Mouse (Mus musculus): Measurements from ENCODE around the gene Iqgap2.

Gene Iqgap2

DNA sequence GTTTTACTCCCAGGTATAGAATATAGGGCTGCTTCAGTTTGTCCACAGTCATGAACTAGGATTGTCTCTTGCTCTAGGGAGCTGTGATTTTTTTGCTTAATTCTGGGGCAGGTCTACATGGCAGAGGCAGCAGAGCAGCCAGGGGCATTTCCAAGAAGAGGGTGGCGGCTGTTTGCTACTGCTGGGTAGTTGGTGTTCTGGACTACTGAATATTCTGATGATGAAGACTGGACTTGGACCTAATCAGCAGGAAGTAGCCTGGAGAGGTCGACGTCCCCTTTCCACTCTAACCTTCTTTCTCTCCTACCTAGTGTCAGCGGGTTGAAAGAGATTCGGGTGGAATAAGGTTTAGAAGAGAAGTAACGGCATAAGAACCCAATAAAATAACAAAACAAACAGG, 9.7 kb downstream of the Iqgap2 start:
- DNase-seq, result no peak

GRCm38 (mm10) chr13:95881427-95881826, 10.3 kb downstream of the Iqgap2 start:
- no peak for DNase-seq

GRCm38 (mm10) chr13:95880633-95881032, 11.1 kb downstream of the Iqgap2 start:
- DNase-seq, result no peak

GRCm38 (mm10) chr13:95871993-95872392, 19.7 kb downstream of the Iqgap2 start:
- no peak for DNase-seq

- no peak for DNase-seq
Observed at GRCm38 (mm10) chr13:95870626-95871025, 21.1 kb downstream of the Iqgap2 start.

DNA sequence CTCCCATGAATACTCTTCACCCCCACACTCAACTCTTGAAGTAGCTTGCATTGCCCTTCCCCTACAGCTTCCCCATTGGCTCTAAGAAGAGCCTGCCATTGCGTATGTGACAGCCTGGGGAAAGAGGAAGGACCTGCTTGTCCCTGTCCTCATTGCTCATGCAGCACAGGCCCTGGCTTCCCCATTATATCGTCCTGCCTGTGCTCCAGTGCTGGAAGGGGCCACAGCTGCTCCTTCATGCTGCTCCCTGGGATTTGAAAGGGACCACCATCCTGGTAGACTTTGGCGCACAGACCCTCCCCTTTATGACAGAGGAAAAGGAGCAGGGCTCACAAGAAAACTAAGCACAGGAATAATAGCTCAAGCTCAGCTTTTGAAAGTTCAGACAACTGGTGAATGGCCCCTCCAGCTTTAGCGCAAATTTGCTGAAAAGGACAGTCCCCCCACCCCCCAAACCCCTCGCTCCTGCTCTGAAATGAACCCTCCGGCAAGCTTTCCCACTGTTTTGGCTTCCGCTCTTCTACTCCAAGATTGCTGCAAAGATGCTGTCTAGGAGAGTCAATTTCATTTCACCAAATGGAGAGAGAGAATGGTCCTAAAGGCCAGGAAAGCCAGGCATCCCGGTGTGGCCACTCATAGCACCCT, 22.7 kb downstream of the Iqgap2 start:
- DNase-seq, result no peak

GRCm38 (mm10) chr13:95862201-95862600, 29.5 kb downstream of the Iqgap2 start:
- no peak for DNase-seq

- DNase-seq, result no peak
Observed at GRCm38 (mm10) chr13:95859271-95859670, 32.5 kb downstream of the Iqgap2 start.

- no peak for DNase-seq
Observed at GRCm38 (mm10) chr13:95858866-95859265, 32.9 kb downstream of the Iqgap2 start.

GRCm38 (mm10) chr13:95855537-95855936, 36.2 kb downstream of the Iqgap2 start:
- no peak for DNase-seq

DNA sequence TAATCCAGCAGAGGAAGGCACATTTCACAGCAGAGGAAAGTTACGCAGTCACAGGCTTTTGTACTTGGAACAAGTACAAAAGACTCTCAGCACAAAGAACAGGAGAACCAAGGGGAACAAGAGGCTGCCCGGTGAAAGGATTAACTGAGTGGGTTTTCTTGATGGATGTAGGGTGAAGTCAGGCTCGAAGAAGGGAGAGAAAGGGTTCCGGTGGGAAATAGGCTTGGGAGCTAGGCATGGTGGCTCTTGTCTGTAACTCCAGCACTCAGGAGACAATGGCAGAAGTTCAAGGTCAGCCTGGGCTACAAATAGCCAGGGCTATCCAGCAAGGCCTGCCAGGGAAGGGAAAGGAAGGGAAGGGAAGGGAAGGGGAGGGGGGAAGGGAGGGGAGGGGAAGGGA, 40.1 kb downstream of the Iqgap2 start:
- DNase-seq, result no peak

- no peak for DNase-seq
Observed at GRCm38 (mm10) chr13:95850451-95850850, 41.3 kb downstream of the Iqgap2 start.

- DNase-seq, result no peak
Observed at GRCm38 (mm10) chr13:95849501-95850007, 42.2 kb downstream of the Iqgap2 start.

- no peak for DNase-seq
Observed at GRCm38 (mm10) chr13:95846364-95846763, 45.4 kb downstream of the Iqgap2 start.

DNA sequence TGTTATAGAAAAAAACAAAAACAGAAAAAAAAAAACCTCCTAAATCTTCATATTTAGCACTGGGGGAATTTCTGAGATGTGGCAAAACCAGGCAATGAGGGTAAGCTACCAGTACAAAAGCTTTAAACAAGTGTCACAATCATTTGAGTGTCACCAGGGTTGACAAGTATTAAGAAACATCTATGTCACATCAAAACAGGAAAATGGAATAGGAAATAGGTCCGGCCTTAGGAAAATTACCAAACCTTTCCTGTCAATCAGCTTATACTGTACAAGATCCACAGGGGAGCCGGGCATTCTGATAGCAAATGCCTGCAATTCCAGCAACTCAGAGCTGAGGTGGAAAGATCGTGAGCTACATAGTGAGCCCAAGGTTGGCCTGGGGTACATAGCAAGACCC, 46.8 kb downstream of the Iqgap2 start:
- DNase-seq, result no peak

- DNase-seq, result no peak
Observed at GRCm38 (mm10) chr13:95843411-95844026, 48.2 kb downstream of the Iqgap2 start.

DNA sequence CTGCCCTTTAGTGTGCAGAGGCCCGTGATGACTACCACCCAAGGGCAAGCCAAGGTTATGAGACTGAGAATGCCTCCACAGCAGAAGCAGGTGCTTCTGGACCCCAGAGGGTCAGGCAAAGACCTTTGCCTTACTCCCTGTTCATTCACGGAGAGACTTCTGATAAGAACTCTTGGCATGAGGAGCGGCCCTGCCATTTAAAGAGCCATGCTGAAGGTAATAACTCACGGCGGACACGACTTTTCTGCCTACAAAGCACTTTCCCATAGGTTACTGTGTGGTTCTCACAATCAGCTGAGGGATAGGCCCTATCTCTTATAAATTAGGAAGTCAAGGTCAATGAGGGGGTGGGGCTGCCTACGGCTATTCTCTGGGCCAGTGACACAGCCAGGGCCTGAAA, 48.9 kb downstream of the Iqgap2 start:
- DNase-seq, result no peak

DNA sequence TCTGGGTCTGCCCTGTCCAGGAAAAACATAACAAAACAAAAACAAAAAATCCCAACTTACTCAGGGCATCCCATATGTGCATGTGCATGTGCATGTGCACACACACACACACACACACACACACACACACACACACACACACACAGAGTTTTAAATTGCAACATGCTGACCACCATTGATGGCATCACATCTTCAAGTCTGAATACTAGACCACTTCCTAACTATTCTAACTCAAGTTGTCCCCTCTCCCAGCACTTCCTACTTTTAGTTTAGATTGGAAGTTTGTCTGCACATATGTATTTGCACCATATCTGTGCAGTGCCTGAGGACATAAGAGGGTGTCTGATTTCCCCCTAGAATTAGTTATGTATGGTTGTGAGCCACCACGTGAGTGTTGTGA, 49.8 kb downstream of the Iqgap2 start:
- no peak for DNase-seq

DNA sequence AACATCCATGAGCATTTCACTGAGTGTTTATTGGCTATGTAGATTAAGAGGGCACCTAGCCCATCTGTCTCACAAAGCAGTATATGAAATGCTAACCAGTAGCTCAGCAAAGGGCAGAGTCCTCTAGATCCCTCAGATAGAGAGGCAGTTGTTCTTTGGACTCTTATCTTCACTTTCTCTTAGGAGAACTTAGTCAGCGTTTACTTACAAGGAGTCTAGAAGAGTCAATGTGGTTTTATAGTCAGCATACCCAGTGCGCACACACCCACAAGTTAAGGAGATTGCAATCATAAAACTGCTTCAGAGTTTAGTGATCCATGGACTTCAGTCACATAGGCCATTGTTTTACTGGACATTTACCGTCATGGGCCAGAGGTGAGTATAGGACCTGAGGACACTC, 54.8 kb downstream of the Iqgap2 start:
- no peak for DNase-seq

DNA sequence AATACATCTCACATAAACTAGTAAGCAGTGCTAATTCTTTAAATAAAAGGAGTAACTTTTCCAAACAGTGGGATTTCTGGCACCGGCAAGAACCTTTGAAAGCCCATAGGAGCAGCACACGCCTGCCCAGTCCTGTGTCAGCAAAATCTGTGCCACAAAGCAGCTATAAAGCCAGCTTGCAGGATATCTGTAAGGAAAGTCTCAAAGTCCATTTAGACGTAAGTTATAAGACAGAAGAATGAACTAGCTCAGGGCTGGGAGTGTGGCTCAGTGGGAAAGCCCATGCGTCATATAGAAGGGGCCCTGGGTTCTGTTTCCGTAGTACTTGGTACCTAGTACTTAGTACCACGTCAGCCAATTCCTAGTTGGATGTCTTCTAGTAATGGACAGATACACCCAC, 58.2 kb downstream of the Iqgap2 start:
- no peak for DNase-seq

GRCm38 (mm10) chr13:95832712-95833111, 59.0 kb downstream of the Iqgap2 start:
- no peak for DNase-seq

DNA sequence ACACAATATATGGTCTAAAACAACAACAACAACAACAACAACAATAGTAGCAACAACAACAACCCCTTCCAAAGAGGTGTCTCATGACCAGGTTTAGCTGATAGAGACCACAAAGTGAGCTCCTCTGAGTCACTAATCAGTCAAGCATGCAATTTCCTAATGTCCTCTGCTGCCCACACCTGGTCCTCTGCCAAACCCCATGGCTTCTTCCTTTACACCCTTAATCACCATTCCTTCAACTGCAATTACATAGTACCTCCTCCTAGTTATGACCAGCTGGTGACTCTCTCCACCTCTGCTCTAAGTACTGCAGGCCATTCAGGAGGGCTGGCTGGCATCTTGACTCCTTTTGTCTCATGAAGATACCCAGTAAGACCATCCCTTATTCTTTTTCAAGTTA, 60.0 kb downstream of the Iqgap2 start:
- DNase-seq, result no peak

GRCm38 (mm10) chr13:95829431-95830171, 62.1 kb downstream of the Iqgap2 start:
- no peak for DNase-seq

DNA sequence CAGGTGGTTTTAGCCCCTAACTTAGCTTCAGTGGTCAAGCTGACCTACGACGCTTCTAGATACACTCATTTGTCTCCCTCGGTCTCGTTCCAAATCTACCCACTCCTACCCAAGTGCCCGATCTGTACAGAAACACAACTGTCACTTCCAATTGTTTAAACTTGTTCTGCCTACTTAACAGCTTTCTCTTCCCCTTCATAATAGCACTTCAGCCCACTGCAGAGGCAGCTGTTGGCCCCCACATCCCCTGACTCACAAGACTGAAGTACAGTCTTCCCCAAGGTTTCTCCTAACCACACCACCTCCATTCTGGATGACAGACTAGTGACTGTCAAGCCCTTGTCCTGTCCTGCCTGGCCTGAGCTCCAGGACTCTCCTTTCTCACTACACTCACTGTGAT, 63.1 kb downstream of the Iqgap2 start:
- no peak for DNase-seq

All from cerebellum, adult 9-11 months (tissue).